Mouse (Mus musculus) T-helper 17 cell (primary cell): ENCODE measurements at regions not wholly inside any gene's neighbourhood (a gene's known extent, or its start where the extent isn't known, plus 50 kb on each side); places are given as distances from the start of the nearest gene placed in this dataset.

Experiments used
- in situ Hi-C, 2 experiments: fragments of 300-600 bp; cut with MboI, MseI; formaldehyde crosslinking; loops; 1 replicate in 1 of 2; 2 replicates in 1 of 2; pipeline ENCODE4 v1.15.1; 2025; ENCODE audit warnings: high pct_unique_total_duplicates in 2 of 2

GRCm38 (mm10) chr16:73835715-73836440, 575.7 kb downstream of the Robo2 start:
- in situ Hi-C loops: loop anchor here in 1 of 2 experiments (10.0 kb wide), 1 partner anchor 211 kb away; no protein-coding TSS in a partner anchor

DNA sequence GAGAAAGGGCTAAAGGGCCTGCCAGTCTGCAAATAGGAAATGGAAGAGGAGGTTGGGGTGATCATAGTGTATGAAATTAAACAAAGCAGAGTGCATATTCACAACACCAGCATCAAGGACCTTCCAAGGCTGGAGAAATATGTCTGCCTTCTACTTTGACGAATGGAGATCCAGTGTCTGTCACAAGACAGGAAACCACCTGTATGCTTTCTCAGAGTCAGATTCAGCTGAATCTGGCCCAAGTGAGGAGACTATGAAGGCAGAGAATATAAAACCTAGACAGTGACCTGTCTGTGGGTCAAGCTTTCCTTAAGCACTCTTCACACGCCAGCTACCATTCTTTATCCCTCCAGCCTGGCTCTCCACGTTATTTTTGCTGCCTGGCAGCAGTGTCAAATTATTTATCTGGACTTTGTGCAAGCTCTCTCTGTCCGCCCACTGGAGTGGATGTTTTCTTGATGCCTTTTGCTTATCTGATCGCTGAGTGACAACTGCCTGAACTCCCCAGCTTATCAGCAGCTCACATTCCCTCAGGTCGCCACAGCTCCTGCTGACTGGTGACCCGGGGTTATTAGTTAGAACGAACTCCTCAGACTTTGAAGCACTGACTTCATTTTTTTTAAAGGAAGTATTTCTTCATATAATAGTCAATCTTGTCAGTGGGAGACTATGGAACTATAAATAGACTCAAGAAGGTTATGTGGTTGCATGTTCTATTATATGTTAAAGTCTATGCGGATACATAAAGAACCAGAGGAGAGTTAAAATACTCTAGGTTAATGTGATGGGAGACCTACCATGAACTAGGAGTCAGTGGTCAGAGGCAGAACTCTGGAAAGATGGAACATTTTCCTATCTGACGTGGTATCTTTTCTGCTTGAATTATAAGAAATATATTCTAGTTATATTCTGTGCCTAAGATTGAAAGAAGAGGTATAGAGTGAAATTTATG, 590.0 kb downstream of the Robo2 start:
- in situ Hi-C loops: no loop called here

DNA sequence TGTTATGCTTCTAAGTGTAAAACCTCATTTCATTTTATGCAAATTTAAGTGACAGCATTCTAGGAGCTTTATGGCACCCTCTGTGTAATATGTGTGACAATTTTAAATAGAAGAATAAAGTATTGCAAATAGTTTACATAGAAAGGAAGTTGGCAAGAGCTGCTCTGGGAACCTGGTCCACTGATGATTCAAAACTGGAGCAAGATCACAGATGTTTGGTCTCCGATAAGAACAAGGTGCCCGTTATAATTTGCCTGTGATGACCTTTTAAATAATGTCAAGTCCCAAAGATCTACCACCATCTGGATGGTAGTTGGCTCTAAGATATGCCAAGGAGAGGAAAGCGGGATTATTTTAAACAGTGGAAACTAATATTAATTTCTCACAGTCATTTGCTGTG, 607.1 kb downstream of the Robo2 start:
- in situ Hi-C loops: no loop called here

- in situ Hi-C loops: no loop called here
These were observed 615.0 kb downstream of the Robo2 start for GRCm38 (mm10) chr16:73796528-73797171.

GRCm38 (mm10) chr16:73785074-73785438, 626.6 kb downstream of the Robo2 start:
- in situ Hi-C loops: no loop called here

GRCm38 (mm10) chr16:73784296-73785073, 627.1 kb downstream of the Robo2 start:
- in situ Hi-C loops: no loop called here

DNA sequence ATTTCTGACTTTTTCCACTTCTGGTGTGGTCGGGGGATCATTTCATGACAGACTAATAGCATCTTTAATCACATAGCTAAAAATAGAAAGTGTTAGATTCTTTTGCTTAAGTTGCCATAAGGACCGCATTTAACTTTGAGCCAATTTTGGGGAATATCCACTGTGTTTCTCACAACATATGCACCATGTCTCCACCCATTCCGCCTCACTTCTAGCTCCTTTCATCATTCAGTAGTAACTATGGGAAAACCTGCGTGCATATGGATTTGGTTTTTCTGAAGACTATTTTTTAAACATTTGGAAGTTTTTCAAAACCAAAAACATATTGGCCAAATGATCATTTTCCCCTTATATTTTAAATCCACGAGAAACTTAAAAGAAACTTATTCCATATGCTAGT, 639.2 kb downstream of the Robo2 start:
- in situ Hi-C loops: loop anchor here in 1 of 2 experiments (10.0 kb wide), 1 partner anchor 1158 kb away; no protein-coding TSS in a partner anchor

GRCm38 (mm10) chr16:73770440-73770856, 641.2 kb downstream of the Robo2 start:
- in situ Hi-C loops: loop anchor here in 1 of 2 experiments (10.0 kb wide), 1 partner anchor 1156 kb away; no protein-coding TSS in a partner anchor

DNA sequence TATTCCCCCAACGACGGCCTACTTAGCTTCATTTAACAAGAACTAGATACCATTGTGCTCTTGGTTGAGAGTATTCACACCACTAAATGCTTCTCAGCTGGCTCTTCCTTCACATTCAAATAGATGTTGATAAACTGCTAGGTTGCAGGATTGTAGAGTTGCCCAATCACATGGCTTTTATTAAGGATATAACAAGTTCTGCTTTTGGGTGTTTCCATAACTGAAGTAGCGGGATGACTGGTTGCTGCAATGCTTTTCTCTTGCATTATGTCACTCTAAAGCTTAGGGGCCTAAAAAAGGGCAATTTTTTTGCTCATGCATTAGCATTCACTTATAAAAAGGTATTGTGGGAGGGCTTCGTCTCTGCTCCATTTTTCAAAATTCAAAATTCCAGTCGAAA, 641.9 kb downstream of the Robo2 start:
- in situ Hi-C loops: loop anchor here in 1 of 2 experiments (10.0 kb wide), 1 partner anchor 1155 kb away; no protein-coding TSS in a partner anchor

DNA sequence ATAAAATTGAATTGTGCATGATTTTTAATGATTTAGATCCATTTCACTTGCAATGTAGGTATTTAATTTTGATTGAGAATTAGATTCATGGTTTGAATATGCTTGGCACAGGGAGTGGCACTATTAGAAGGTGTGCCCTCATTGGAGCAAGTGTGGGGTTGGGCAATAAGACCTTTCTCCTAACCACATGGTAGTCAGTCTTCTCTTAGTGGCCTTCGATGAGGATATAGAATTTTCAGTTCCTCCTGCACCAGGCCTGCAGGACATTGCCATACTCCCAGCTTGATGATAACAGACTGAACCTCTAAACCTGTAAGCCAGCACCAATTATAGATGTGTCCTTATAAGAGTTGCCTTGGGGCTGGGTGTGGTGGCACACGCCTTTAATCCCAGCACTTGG, 642.9 kb downstream of the Robo2 start:
- in situ Hi-C loops: no loop called here

GRCm38 (mm10) chr16:73765184-73765583, 646.4 kb downstream of the Robo2 start:
- in situ Hi-C loops: no loop called here

- in situ Hi-C loops: no loop called here
These were observed 650.7 kb downstream of the Robo2 start for GRCm38 (mm10) chr16:73760921-73761320.

DNA sequence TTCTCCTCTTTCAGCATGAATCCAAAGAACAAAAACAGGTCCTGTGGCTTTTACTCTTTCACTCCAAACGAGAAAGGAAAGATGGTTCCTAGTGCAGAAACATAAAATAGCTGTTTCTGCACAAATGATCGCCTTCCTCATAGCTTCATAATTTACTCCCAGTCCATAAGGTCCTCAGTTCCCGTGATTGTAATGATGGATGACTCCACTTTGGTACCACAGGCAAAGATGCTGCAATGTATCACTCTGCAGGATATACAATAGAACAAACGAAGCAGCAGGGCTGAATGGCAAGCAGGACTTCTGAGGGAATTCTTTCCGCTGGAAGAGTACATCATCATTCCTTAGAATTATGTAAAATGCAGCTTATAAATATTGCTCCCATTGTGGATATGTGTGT, 652.8 kb downstream of the Robo2 start:
- in situ Hi-C loops: no loop called here

GRCm38 (mm10) chr16:73754302-73754701, 657.3 kb downstream of the Robo2 start:
- in situ Hi-C loops: no loop called here

DNA sequence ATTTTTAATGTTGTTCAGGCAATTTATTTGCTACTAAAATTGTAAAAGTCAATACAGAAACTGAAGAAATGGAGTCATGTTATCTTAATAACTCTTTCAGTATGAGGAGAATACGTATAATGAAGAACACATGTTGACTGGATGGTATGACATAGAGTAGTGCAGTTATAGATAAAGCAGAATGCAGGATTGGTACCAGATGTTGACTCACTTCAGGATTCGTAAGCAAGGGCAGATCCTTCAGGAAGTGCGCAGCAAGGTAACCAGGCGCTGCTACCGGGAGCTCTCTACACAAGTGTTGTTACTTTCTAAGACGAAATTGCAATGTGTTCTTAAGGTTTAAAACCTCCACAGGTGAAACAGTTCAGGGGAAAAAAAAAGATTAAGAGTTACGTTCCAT, 683.3 kb downstream of the Robo2 start:
- in situ Hi-C loops: no loop called here

DNA sequence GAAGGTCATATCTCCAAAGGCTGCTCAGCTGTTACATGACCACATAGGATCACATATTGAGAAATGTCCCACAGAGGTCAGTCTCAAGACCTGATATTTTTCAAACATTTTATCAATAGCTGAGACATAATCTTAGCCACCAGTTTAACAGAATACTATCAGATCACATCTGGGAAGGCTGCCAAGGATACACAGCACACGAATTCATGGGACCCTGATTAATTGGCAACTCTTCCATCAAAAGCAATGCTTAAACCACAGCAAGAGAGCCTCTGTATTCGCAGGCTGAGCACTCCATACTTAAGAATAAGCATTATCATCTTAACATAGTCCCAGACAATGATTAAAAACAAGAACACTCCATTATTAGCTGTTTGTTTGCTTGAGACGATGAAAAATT, 691.9 kb downstream of the Robo2 start:
- in situ Hi-C loops: no loop called here

GRCm38 (mm10) chr16:73716301-73716700, 695.3 kb downstream of the Robo2 start:
- in situ Hi-C loops: no loop called here

DNA sequence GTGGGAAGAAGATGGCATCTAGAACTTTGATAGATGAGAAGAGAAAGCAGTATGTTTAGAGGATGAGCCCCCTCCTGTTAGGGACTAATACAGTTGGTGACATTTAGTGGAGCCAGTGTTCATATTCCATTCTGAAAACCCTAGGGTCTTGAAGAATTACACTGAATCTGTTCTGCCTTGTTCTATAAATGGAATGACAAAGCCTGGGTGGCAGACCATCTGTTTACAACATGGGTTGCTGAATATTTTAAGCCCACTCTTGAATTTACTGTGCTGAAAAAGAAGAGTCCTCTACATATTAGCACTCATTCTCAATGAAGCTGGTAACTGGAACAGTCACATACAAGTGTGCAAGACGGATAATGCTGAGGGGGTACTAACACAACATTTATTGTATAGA, 704.6 kb downstream of the Robo2 start:
- in situ Hi-C loops: loop anchor here in 1 of 2 experiments (10.0 kb wide), 1 partner anchor 1982 kb away; no protein-coding TSS in a partner anchor

DNA sequence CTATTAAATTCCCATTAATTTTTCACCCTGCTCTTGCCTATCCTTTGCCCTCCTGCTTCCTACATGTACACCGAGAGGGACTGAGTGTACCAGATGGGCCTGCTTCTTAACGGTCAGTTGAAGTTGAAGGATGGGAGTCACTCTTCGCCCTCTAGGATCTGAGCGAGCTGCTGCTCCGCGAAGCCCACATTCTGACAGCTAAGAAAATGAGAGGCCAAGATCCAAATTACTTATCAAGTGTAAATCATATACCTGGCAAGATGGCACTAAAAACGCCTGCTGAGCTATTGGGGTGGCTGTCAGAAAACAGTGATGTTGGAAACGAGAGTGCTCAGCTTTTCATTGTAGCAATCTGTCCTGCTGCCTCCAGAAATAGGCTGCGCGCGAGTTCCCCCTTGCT, 722.4 kb downstream of the Robo2 start:
- in situ Hi-C loops: no loop called here

GRCm38 (mm10) chr16:73679804-73680203, 731.8 kb downstream of the Robo2 start:
- in situ Hi-C loops: no loop called here

DNA sequence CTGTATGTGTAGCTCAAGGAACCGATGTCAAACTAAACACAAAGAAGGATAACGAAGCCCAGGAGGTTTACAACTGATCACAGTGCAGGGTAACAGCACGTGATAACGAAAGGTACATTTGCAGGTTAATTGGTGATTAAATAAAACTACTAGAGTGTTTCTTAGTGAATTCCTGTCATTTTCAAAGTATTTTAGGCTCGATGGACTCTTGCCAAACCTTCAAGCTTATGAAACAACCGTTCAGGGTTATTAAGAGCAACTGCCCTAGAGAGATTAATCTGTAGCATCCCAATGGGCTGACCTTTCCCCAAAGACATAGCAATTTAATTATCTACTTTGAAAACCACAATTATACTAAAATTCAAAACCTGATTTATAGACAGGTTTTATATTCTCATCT, 741.1 kb downstream of the Robo2 start:
- in situ Hi-C loops: no loop called here
